Mouse (Mus musculus) kidney, postnatal 10 days (tissue): ENCODE results near the gene Tmed4.
A peak's percentile ranks its signal among the peaks of the same experiment; 100 is the strongest.

Experiments used
- DNase-seq: peaks from one replicate; pipeline ENCODE4 v3.0.0; 2021; ENCODE audit warnings: mixed read lengths

Gene Tmed4

GRCm38 (mm10) chr11:6274387-6275093 lies at the start of gene Tmed4:
Gene Tmed4 (minus strand): TSS chr11:6274870.
- peak; percentile 100 for DNase-seq

- DNase-seq = no peak
These were observed 48.7 kb upstream of the Tmed4 start for GRCm38 (mm10) chr11:6323348-6323747.

- no peak for DNase-seq
These were observed 47.4 kb upstream of the Tmed4 start for GRCm38 (mm10) chr11:6322086-6322485.

- no peak for DNase-seq
These were observed 44.7 kb upstream of the Tmed4 start for GRCm38 (mm10) chr11:6319374-6319773.

GRCm38 (mm10) chr11:6318559-6318958 lies 43.9 kb upstream of the Tmed4 start:
- no peak for DNase-seq

- no peak for DNase-seq
These were observed 42.2 kb upstream of the Tmed4 start for GRCm38 (mm10) chr11:6316821-6317220.

- no peak for DNase-seq
These were observed 39.3 kb upstream of the Tmed4 start for GRCm38 (mm10) chr11:6313874-6314406.

- DNase-seq = no peak
These were observed 33.5 kb upstream of the Tmed4 start for GRCm38 (mm10) chr11:6308181-6308580.

GRCm38 (mm10) chr11:6305943-6306430 lies 31.3 kb upstream of the Tmed4 start:
- DNase-seq = no peak

- DNase-seq = no peak
These were observed 28.1 kb upstream of the Tmed4 start for GRCm38 (mm10) chr11:6302793-6303192.

- no peak for DNase-seq
These were observed 24.8 kb upstream of the Tmed4 start for GRCm38 (mm10) chr11:6299435-6299834.

GRCm38 (mm10) chr11:6296077-6296476 lies 21.4 kb upstream of the Tmed4 start:
- no peak for DNase-seq

- DNase-seq = no peak
These were observed 20.0 kb upstream of the Tmed4 start for GRCm38 (mm10) chr11:6294632-6295031.

GRCm38 (mm10) chr11:6293601-6294000 lies 18.9 kb upstream of the Tmed4 start:
- no peak for DNase-seq

GRCm38 (mm10) chr11:6292988-6293349 lies 18.3 kb upstream of the Tmed4 start:
- no peak for DNase-seq

- DNase-seq = peak; percentile 67
These were observed 17.7 kb upstream of the Tmed4 start for GRCm38 (mm10) chr11:6292116-6292987.

- DNase-seq = peak; percentile 100
These were observed 16.9 kb upstream of the Tmed4 start, which contains the start of gene Ogdh for GRCm38 (mm10) chr11:6291401-6292115. Gene Ogdh (plus strand): TSS chr11:6291633.

GRCm38 (mm10) chr11:6290883-6291282 lies 16.2 kb upstream of the Tmed4 start:
- DNase-seq = no peak

GRCm38 (mm10) chr11:6290138-6290537 lies 15.5 kb upstream of the Tmed4 start:
- DNase-seq = no peak

GRCm38 (mm10) chr11:6282940-6283339 lies 8.3 kb upstream of the Tmed4 start:
- no peak for DNase-seq

GRCm38 (mm10) chr11:6276466-6276865 lies 1.8 kb upstream of the Tmed4 start:
- no peak for DNase-seq

- DNase-seq = no peak
These were observed 419 bp upstream of the Tmed4 start for GRCm38 (mm10) chr11:6275094-6275484.

- DNase-seq = no peak
These were observed 1.1 kb downstream of the Tmed4 start for GRCm38 (mm10) chr11:6273607-6274006.
